Mouse (Mus musculus): ENCODE measurements around the gene Crygs.

Crygs gene

GRCm38 (mm10) chr16:22811477-22811876 lies at the start of gene Crygs:
TSS of gene Crygs (minus strand) at chr16:22811577.
- no peak for DNase-seq (ENCODE audit: low read depth, low spot score)

GRCm38 (mm10) chr16:22857431-22858113 lies 46.2 kb upstream of the Crygs start, which contains the start of the genes Tbccd1 and Dnajb11:
TSS of gene Tbccd1 (minus strand) at chr16:22857669.
TSS of gene Dnajb11 (plus strand) at chr16:22857845.
- peak; percentile 99 for DNase-seq (ENCODE audit: low read depth, low spot score)

GRCm38 (mm10) chr16:22856773-22857172 lies 45.4 kb upstream of the Crygs start:
- DNase-seq (ENCODE audit: low read depth, low spot score) = no peak

GRCm38 (mm10) chr16:22852709-22853108 lies 41.3 kb upstream of the Crygs start:
- DNase-seq (ENCODE audit: low read depth, low spot score) = no peak

GRCm38 (mm10) chr16:22848331-22848730 lies 37.0 kb upstream of the Crygs start:
- DNase-seq (ENCODE audit: low read depth, low spot score) = no peak

GRCm38 (mm10) chr16:22847686-22848085 lies 36.3 kb upstream of the Crygs start:
- DNase-seq (ENCODE audit: low read depth, low spot score) = no peak

- no peak for DNase-seq (ENCODE audit: low read depth, low spot score)
Measured at GRCm38 (mm10) chr16:22845481-22845880, 34.1 kb upstream of the Crygs start.

- no peak for DNase-seq (ENCODE audit: low read depth, low spot score)
Measured at GRCm38 (mm10) chr16:22844834-22845233, 33.5 kb upstream of the Crygs start.

GRCm38 (mm10) chr16:22844061-22844801 lies 32.9 kb upstream of the Crygs start:
- peak; percentile 83 for DNase-seq (ENCODE audit: low read depth, low spot score)

- DNase-seq (ENCODE audit: low read depth, low spot score) = no peak
Measured at GRCm38 (mm10) chr16:22842871-22843270, 31.5 kb upstream of the Crygs start.

GRCm38 (mm10) chr16:22839146-22839857 lies 27.9 kb upstream of the Crygs start:
- no peak for DNase-seq (ENCODE audit: low read depth, low spot score)

- DNase-seq (ENCODE audit: low read depth, low spot score) = no peak
Measured at GRCm38 (mm10) chr16:22832932-22833525, 21.7 kb upstream of the Crygs start.

- DNase-seq (ENCODE audit: low read depth, low spot score) = peak; percentile 55
Measured at GRCm38 (mm10) chr16:22820731-22821130, 9.4 kb upstream of the Crygs start.

GRCm38 (mm10) chr16:22807468-22808070 lies 3.8 kb downstream of the Crygs start:
- DNase-seq (ENCODE audit: low read depth, low spot score) = peak; percentile 49

GRCm38 (mm10) chr16:22802786-22803185 lies 8.6 kb downstream of the Crygs start:
- no peak for DNase-seq (ENCODE audit: low read depth, low spot score)

- peak; percentile 13 for DNase-seq (ENCODE audit: low read depth, low spot score)
Measured at GRCm38 (mm10) chr16:22800849-22801109, 10.6 kb downstream of the Crygs start.

- peak; percentile 68 for DNase-seq (ENCODE audit: low read depth, low spot score)
Measured at GRCm38 (mm10) chr16:22800026-22800848, 11.1 kb downstream of the Crygs start.

GRCm38 (mm10) chr16:22798520-22798919 lies 12.9 kb downstream of the Crygs start:
- DNase-seq (ENCODE audit: low read depth, low spot score) = no peak

- no peak for DNase-seq (ENCODE audit: low read depth, low spot score)
Measured at GRCm38 (mm10) chr16:22797521-22797920, 13.9 kb downstream of the Crygs start.

GRCm38 (mm10) chr16:22795497-22795896 lies 15.9 kb downstream of the Crygs start:
- no peak for DNase-seq (ENCODE audit: low read depth, low spot score)

GRCm38 (mm10) chr16:22791235-22791634 lies 20.1 kb downstream of the Crygs start:
- no peak for DNase-seq (ENCODE audit: low read depth, low spot score)

Data from ES-CJ7 (cell line).